Mouse (Mus musculus) kidney, embryonic 14.5 days (tissue): ENCODE data around the gene Rtl5. TPM values are rescaled to one million over a fixed set of nuclear protein-coding genes. Genes with fewer than 3 reads are reported as not detected.

Experiments used
- ATAC-seq: fragments of 200-750 bp; cut with Nextera tagmentation; 2 replicates; pipeline ENCODE4 v1.8.0; 2017; ENCODE audit warnings: moderate number of reproducible peaks, mild to moderate bottlenecking, moderate TSS enrichment, moderate library complexity; ENCODE audit not compliant: low FRiP score, low TSS enrichment
- H3K27ac ChIP-seq: fragments of 300-500 bp; sonication (generic); 2 replicates; pipeline ENCODE4 v1.5.1; 2014; ENCODE audit warnings: low read depth, mild to moderate bottlenecking, low read length, moderate library complexity, mixed read lengths
- H3K27me3 ChIP-seq: fragments of 300-500 bp; sonication (generic); 2 replicates; pipeline ENCODE4 v1.6.1; 2014; ENCODE audit warnings: mild to moderate bottlenecking, low read length; ENCODE audit not compliant: control insufficient read depth, insufficient read depth
- H3K36me3 ChIP-seq: fragments of 300-500 bp; sonication (generic); 2 replicates; pipeline ENCODE4 v1.6.1; 2014; ENCODE audit warnings: low read length, mixed read lengths; ENCODE audit not compliant: control insufficient read depth, insufficient read depth
- H3K4me1 ChIP-seq: fragments of 300-500 bp; sonication (generic); 2 replicates; pipeline ENCODE4 v1.6.1; 2014; ENCODE audit warnings: low read length, mixed read lengths; ENCODE audit not compliant: control insufficient read depth, insufficient read depth
- H3K4me2 ChIP-seq: fragments of 300-500 bp; sonication (generic); replicated peaks from 2 replicates; pipeline ENCODE4 v1.6.1; 2014; ENCODE audit warnings: low read depth, mild to moderate bottlenecking, low read length
- H3K4me3 ChIP-seq: fragments of 300-500 bp; sonication (generic); 2 replicates; pipeline ENCODE4 v1.5.1; 2014; ENCODE audit warnings: mild to moderate bottlenecking, low read length
- H3K9ac ChIP-seq: fragments of 300-500 bp; sonication (generic); 2 replicates; pipeline ENCODE4 v1.6.1; 2014; ENCODE audit warnings: low read depth, mild to moderate bottlenecking, low read length, moderate library complexity
- H3K9me3 ChIP-seq: fragments of 300-500 bp; sonication (generic); 2 replicates; pipeline ENCODE4 v1.6.1; 2016; ENCODE audit warnings: low read length; ENCODE audit not compliant: control insufficient read depth
- WGBS: fragments of 180-500 bp; shearing (Covaris S2); extraction: QIAGEN DNeasy Blood & Tissue Kit; methylation state at CpG from one replicate; pipeline ENCODE4 v1.1.7; 2014; 5-methylcytosine and 5-hydroxymethylcytosine counted together
- polyA plus RNA-seq: library from polyadenylated mRNA; unstranded; fragments of >200 nt; fragmentation: Nextera tagmentation; extraction: Ambion mirVana; gene quantifications from 2 replicates; pipeline ENCODE4 v1.2.1, GENCODE M21; 2014

Rtl5 gene
- polyA plus RNA-seq, 1 experiment from 2014 or later: 2.0 TPM

- ATAC-seq: no peak
Observed at GRCm38 (mm10) chrX:102085798-102086443, 14.8 kb upstream of the Rtl5 start.

GRCm38 (mm10) chrX:102082340-102082739 lies 11.2 kb upstream of the Rtl5 start:
- WGBS: 53% methylated on average over 5 of the region's 5 CpGs
- Histone ChIP-seq H3K27me3 (no peaks in the 10 kb centered on the region), H3K4me2 (no peak overlapping the region), H3K36me3 (no peaks in the 10 kb centered on the region; the same call in 1 of the 2 replicates), H3K4me3 (no peak overlapping the region), H3K4me1 (0 out of 2 replicates have a peak, but pooled peaks cover 7% of the 10 kb centered on the region), H3K9me3 (no peaks in the 10 kb centered on the region), H3K9ac (no peak overlapping the region), H3K27ac (peak overlapping the region; percentile 7; the same call in 1 of the 2 replicates)
- no peak for ATAC-seq

More at GRCm38 (mm10) chrX:102085798-102086443, 14.8 kb upstream of the Rtl5 start:
- Histone ChIP-seq H3K4me1 (0 out of 2 replicates have a peak, but pooled peaks cover 7% of the 10 kb centered on the region), H3K9ac (no peak overlapping the region), H3K9me3 (no peaks in the 10 kb centered on the region), H3K27me3 (no peaks in the 10 kb centered on the region), H3K4me3 (no peak overlapping the region), H3K4me2 (no peak overlapping the region), H3K27ac (no peak overlapping the region), H3K36me3 (no peaks in the 10 kb centered on the region)
- 86% methylated on average over 8 of the region's 8 CpGs for WGBS

GRCm38 (mm10) chrX:102081573-102082279 lies 10.6 kb upstream of the Rtl5 start:
- WGBS: 37% methylated on average over 7 of the region's 7 CpGs
- Histone ChIP-seq H3K9ac (no peak overlapping the region), H3K4me1 (0 out of 2 replicates have a peak, but pooled peaks cover 7% of the 10 kb centered on the region), H3K27me3 (no peaks in the 10 kb centered on the region), H3K9me3 (no peaks in the 10 kb centered on the region), H3K4me2 (no peak overlapping the region), H3K27ac (peak overlapping the region; percentile 7; the same call in 1 of the 2 replicates), H3K4me3 (no peak overlapping the region), H3K36me3 (no peaks in the 10 kb centered on the region; the same call in 1 of the 2 replicates)
- ATAC-seq: peak; percentile 85

GRCm38 (mm10) chrX:102081076-102081475 lies 10.0 kb upstream of the Rtl5 start:
- H3K36me3 ChIP-seq: no peaks in the 10 kb centered on the region; the same call in 1 of the 2 replicates
- no peak overlapping the region for H3K4me3 ChIP-seq
- no peaks in the 10 kb centered on the region for H3K9me3 ChIP-seq
- WGBS: 68% methylated on average over 10 of the region's 10 CpGs
- no peaks in the 10 kb centered on the region for H3K27me3 ChIP-seq
- H3K9ac ChIP-seq: no peak overlapping the region
- 0 out of 2 replicates have a peak, but pooled peaks cover 7% of the 10 kb centered on the region for H3K4me1 ChIP-seq
- H3K4me2 ChIP-seq: no peak overlapping the region
- peak; percentile 24; the same call in 1 of the 2 replicates for ATAC-seq
- no peak overlapping the region for H3K27ac ChIP-seq

DNA sequence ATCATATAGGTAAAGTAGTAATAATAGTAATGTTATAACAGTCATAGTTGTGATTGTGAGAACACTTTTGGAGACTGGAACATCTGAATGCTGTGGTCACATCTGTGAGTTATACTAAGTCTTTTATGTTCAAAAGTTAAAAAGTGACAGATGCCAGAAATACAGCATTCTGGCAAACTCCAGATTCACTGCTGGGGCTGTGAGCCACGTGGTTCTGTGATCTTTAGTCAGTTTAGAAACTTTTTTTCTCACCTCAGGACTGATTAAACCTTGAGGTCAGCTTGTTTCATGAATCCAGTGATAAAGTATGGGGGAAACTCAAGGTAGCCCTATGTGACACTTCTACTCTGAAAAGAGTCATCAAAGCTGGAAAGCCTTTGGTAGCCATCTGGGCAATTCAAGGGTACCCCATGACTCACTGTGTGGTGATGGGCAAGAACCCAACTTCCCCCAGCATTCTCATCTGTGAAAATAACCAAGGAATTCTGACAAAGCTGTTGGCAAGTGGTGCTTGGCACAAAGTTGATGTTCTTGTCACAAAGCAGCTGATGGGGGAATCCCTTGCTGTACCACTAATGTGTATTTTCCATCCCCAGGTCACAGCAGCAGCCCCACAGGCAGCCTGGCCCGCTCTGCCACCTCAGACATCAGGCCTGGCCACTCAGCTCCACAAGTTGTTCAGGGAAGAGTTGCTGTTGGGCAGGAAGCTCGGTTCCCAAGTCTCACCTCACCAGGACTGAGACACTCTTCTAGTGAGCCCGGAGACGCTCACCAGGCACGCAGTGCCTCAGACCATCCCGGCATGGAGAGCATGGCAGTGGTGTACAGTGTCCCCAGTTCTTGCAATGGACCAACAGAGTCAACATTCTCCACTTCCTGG lies 6.0 kb upstream of the Rtl5 start:
- Histone ChIP-seq H3K36me3 (no peaks in the 10 kb centered on the region; the same call in 1 of the 2 replicates), H3K27ac (no peak overlapping the region), H3K4me3 (no peak overlapping the region), H3K27me3 (no peaks in the 10 kb centered on the region), H3K4me2 (no peak overlapping the region), H3K9ac (no peak overlapping the region), H3K4me1 (0 out of 2 replicates have a peak, but pooled peaks cover 4% of the 10 kb centered on the region), H3K9me3 (no peaks in the 10 kb centered on the region)
- no peak for ATAC-seq
- 79% methylated on average over 7 of the region's 7 CpGs for WGBS

- Histone ChIP-seq H3K36me3 (no peaks in the 10 kb centered on the region; the same call in 1 of the 2 replicates), H3K4me2 (no peak overlapping the region), H3K9ac (no peak overlapping the region), H3K27me3 (no peaks in the 10 kb centered on the region), H3K4me3 (no peak overlapping the region), H3K4me1 (no peaks in the 10 kb centered on the region; the same call in 1 of the 2 replicates), H3K9me3 (no peaks in the 10 kb centered on the region), H3K27ac (no peak overlapping the region)
- 69% methylated on average over 4 of the region's 4 CpGs for WGBS
- no peak for ATAC-seq
Observed at GRCm38 (mm10) chrX:102075158-102075557, 4.1 kb upstream of the Rtl5 start.

- Histone ChIP-seq H3K4me2 (no peak overlapping the region), H3K36me3 (no peaks in the 10 kb centered on the region; the same call in 1 of the 2 replicates), H3K4me1 (no peaks in the 10 kb centered on the region; the same call in 1 of the 2 replicates), H3K27me3 (no peaks in the 10 kb centered on the region), H3K9ac (no peak overlapping the region), H3K9me3 (no peaks in the 10 kb centered on the region), H3K4me3 (no peak overlapping the region), H3K27ac (no peak overlapping the region)
- 75% methylated on average over 5 of the region's 5 CpGs for WGBS
- ATAC-seq: no peak
Observed at GRCm38 (mm10) chrX:102074435-102074834, 3.3 kb upstream of the Rtl5 start.

GRCm38 (mm10) chrX:102073605-102074325 lies 2.7 kb upstream of the Rtl5 start:
- Histone ChIP-seq H3K36me3 (no peaks in the 10 kb centered on the region; the same call in 1 of the 2 replicates), H3K4me2 (no peak overlapping the region), H3K27ac (no peak overlapping the region), H3K4me3 (no peak overlapping the region), H3K9me3 (no peaks in the 10 kb centered on the region), H3K9ac (no peak overlapping the region), H3K27me3 (no peaks in the 10 kb centered on the region), H3K4me1 (no peaks in the 10 kb centered on the region; the same call in 1 of the 2 replicates)
- ATAC-seq: no peak
- 84% methylated on average over 14 of the region's 14 CpGs for WGBS
